12 mouse cellular contexts compared by ENCODE assay signal in the genomic region with DNA sequence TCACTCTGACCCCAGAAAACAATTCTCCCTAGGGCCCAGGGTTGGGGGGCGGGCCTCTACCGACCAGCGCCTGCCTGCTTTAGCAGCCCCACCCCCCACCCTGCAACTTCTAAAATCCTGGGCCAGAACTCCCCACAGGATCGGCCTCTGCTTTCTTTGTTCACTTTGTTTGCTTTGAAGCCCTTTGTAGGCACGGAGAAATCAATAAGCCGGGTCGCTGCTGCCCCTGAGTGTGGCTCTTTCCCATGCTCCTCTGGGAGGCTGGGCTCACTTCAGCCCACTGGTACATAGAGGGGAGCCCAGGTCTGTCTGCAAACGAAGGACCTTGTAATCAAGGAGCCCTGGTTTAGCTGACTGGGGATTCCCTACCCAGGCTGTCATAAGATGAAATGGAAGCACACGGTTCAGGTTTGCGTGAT. TPM values are rescaled to one million over a fixed set of nuclear protein-coding genes. Genes with fewer than 3 reads are reported as not detected.
DNase-seq lines count a peak whose midpoint lies in the region; ATAC-seq lines count a peak whose summit lies in the region.
"Had no signal": no experiment of that assay in that cellular context is flagged by ENCODE, and none has a peak within 500 bp of the region (broad histone marks: within the 10 kb centered on the region; RNA-seq: fewer than 3 reads in every experiment).

No protein-coding gene starts in this region.

- no peaks in the 10 kb centered on the region for H3K27me3 ChIP-seq in heart, embryonic 14.5 days (ENCODE audit: control insufficient read depth, insufficient read depth, low read length)
- no peaks in the 10 kb centered on the region for H3K27me3 ChIP-seq in forebrain, embryonic 13.5 days
- 0 out of 2 replicates have a peak, but pooled peaks cover 6% of the 10 kb centered on the region for H3K27me3 ChIP-seq in liver, embryonic 12.5 days (replicated peaks)
- no peaks in the 10 kb centered on the region for H3K27me3 ChIP-seq in neural tube, embryonic 15.5 days (replicated peaks)
- H3K27me3 ChIP-seq: embryonic facial prominence, embryonic 15.5 days had no signal

- peaks cover 0 to 4% of the 10 kb centered on the region in 2 experiments; a peak in 1 of 4 replicates for H3K4me1 ChIP-seq in heart, embryonic 14.5 days (ENCODE audit: control insufficient read depth in 2 of 2, insufficient read depth in 2 of 2, low read length in 2 of 2)
- peaks cover 13% of the 10 kb centered on the region for H3K4me1 ChIP-seq in forebrain, embryonic 13.5 days
- peaks cover 9% of the 10 kb centered on the region for H3K4me1 ChIP-seq in liver, embryonic 12.5 days
- H3K4me1 ChIP-seq in neural tube, embryonic 15.5 days: peaks cover 15% of the 10 kb centered on the region

- ATAC-seq in heart, embryonic 14.5 days (ENCODE audit: insufficient number of reproducible peaks, insufficient read depth, low FRiP score, low read depth): no peak
- ATAC-seq in forebrain, embryonic 13.5 days: peak; percentile 25; the same call in 1 of the 2 replicates
- ATAC-seq in liver, embryonic 12.5 days: peak; percentile 65
- peak; percentile 48 for ATAC-seq in neural tube, embryonic 15.5 days (ENCODE audit: low FRiP score)
- no peak for ATAC-seq in CD4-positive, CD25-positive, alpha-beta regulatory T cell, adult 4 months

- WGBS in heart, embryonic 14.5 days: 21% methylated on average over 10 of the region's 10 CpGs
- WGBS in forebrain, embryonic 13.5 days: 5% methylated on average over 10 of the region's 10 CpGs
- WGBS in liver, embryonic 12.5 days (ENCODE audit: insufficient replicate concordance): 33% methylated on average over 10 of the region's 10 CpGs
- 5% methylated on average over 10 of the region's 10 CpGs for WGBS in neural tube, embryonic 15.5 days

- peak overlapping the region; percentile 29; the same call in 1 of the 2 replicates for H3K4me2 ChIP-seq in heart, embryonic 14.5 days (ENCODE audit: low read length)
- peak overlapping the region; percentile 30 for H3K4me2 ChIP-seq in forebrain, embryonic 13.5 days
- no peak overlapping the region for H3K4me2 ChIP-seq in liver, embryonic 12.5 days
- H3K4me2 ChIP-seq in neural tube, embryonic 15.5 days: peak overlapping the region; percentile 37
- H3K4me2 ChIP-seq: embryonic facial prominence, embryonic 15.5 days had no signal

- H3K36me3 ChIP-seq in heart, embryonic 14.5 days (ENCODE audit: control insufficient read depth, insufficient read depth, low read length): no peaks in the 10 kb centered on the region
- no peaks in the 10 kb centered on the region for H3K36me3 ChIP-seq in forebrain, embryonic 13.5 days (ENCODE audit: poor library complexity, severe bottlenecking)
- H3K36me3 ChIP-seq in liver, embryonic 12.5 days: no peaks in the 10 kb centered on the region
- no peaks in the 10 kb centered on the region for H3K36me3 ChIP-seq in neural tube, embryonic 15.5 days
- H3K36me3 ChIP-seq: embryonic facial prominence, embryonic 15.5 days had no signal

- H3K9me3 ChIP-seq in heart, embryonic 14.5 days (ENCODE audit: control insufficient read depth, low read length): no peaks in the 10 kb centered on the region
- H3K9me3 ChIP-seq in forebrain, embryonic 13.5 days (replicated peaks): no peaks in the 10 kb centered on the region
- H3K9me3 ChIP-seq in liver, embryonic 12.5 days (replicated peaks): no peaks in the 10 kb centered on the region
- H3K9me3 ChIP-seq in neural tube, embryonic 15.5 days (replicated peaks): no peaks in the 10 kb centered on the region
- H3K9me3 ChIP-seq: embryonic facial prominence, embryonic 15.5 days had no signal

- no peak overlapping the region for H3K4me3 ChIP-seq in heart, embryonic 14.5 days (ENCODE audit: control insufficient read depth in 1 of 2, insufficient read depth in 1 of 2, low read depth in 1 of 2, low read length in 2 of 2)
- no peak overlapping the region for H3K4me3 ChIP-seq in forebrain, embryonic 13.5 days
- H3K4me3 ChIP-seq in liver, embryonic 12.5 days: no peak overlapping the region
- no peak overlapping the region for H3K4me3 ChIP-seq in neural tube, embryonic 15.5 days (replicated peaks)
- H3K4me3 ChIP-seq: embryonic facial prominence, embryonic 15.5 days had no signal

- H3K9ac ChIP-seq in heart, embryonic 14.5 days (ENCODE audit: low read length): 0 out of 2 replicates have a peak overlapping the region, but pooled peaks have one; percentile 5
- no peak overlapping the region for H3K9ac ChIP-seq in forebrain, embryonic 13.5 days
- H3K9ac ChIP-seq in liver, embryonic 12.5 days: no peak overlapping the region
- H3K9ac ChIP-seq in neural tube, embryonic 15.5 days (replicated peaks): no peak overlapping the region
- H3K9ac ChIP-seq: embryonic facial prominence, embryonic 15.5 days had no signal

- DNase-seq in heart, adult 18-20 months: no peak
- DNase-seq in left cerebral cortex, postnatal 14 days (ENCODE audit: low spot score in 2 of 2): no peak
- DNase-seq in cerebellum, postnatal 36 days: no peak
- DNase-seq: thymus, postnatal 4 days had no signal

- H3K27ac ChIP-seq in heart, embryonic 14.5 days (replicated peaks in 1 of 2; ENCODE audit: control insufficient read depth in 1 of 2, insufficient read depth in 1 of 2, low read depth in 2 of 2, low read length in 2 of 2): no peak overlapping the region
- H3K27ac ChIP-seq in forebrain, embryonic 13.5 days: no peak overlapping the region
- H3K27ac ChIP-seq in liver, embryonic 12.5 days: no peak overlapping the region
- H3K27ac ChIP-seq in neural tube, embryonic 15.5 days (replicated peaks): peak overlapping the region; percentile 69
- H3K27ac ChIP-seq: embryonic facial prominence, embryonic 15.5 days had no signal

- intact Hi-C loops in left cerebral cortex, postnatal 14 days (cut with DNase I): no loop called here

RNA-seq across cellular contexts. Expression of a gene that starts 23.2 kb away (rescaled TPM):
- 9.4 and 9.8 TPM in 2 replicates for polyA plus RNA-seq in heart, embryonic 14.5 days (2014; fragmentation: Nextera tagmentation; extraction: Ambion mirVana)
- total RNA-seq in heart, adult 18-20 months (2021): 1 to 10 TPM; 3.4 to 4.1 TPM
- 8.7 and 8.8 TPM in 2 replicates for polyA plus RNA-seq in forebrain, embryonic 13.5 days (2015; fragmentation: Nextera tagmentation; extraction: Ambion mirVana)
- polyA plus RNA-seq in liver, embryonic 12.5 days (2016; fragmentation: Nextera tagmentation; extraction: Ambion mirVana): 6.4 and 6.6 TPM in 2 replicates
- 22.5 and 24.5 TPM in 2 replicates for polyA plus RNA-seq in neural tube, embryonic 15.5 days (2015; fragmentation: Nextera tagmentation; extraction: Ambion mirVana)
- 1 to 10 TPM; 1.6 to 2.4 TPM for polyA plus RNA-seq in CD4-positive, CD25-positive, alpha-beta regulatory T cell, adult 4 months (2017; shearing (Covaris generic))
- total RNA-seq in left cerebral cortex, postnatal 14 days (2021): 10 to 100 TPM; 71.1 to 85.1 TPM

RNA-seq across cellular contexts. Expression of a gene that starts 33.8 kb away (rescaled TPM):
- polyA plus RNA-seq in heart, embryonic 14.5 days (2014; fragmentation: Nextera tagmentation; extraction: Ambion mirVana): 7.0 and 8.5 TPM in 2 replicates
- total RNA-seq in heart, adult 18-20 months (2021): 1 to 10 TPM; 4.4 to 4.9 TPM
- polyA plus RNA-seq in forebrain, embryonic 13.5 days (2015; fragmentation: Nextera tagmentation; extraction: Ambion mirVana): 10.5 and 11.6 TPM in 2 replicates
- 10.2 and 11.0 TPM in 2 replicates for polyA plus RNA-seq in liver, embryonic 12.5 days (2016; fragmentation: Nextera tagmentation; extraction: Ambion mirVana)
- polyA plus RNA-seq in neural tube, embryonic 15.5 days (2015; fragmentation: Nextera tagmentation; extraction: Ambion mirVana): 9.4 and 10.5 TPM in 2 replicates
- polyA plus RNA-seq in CD4-positive, CD25-positive, alpha-beta regulatory T cell, adult 4 months (2017; shearing (Covaris generic)): 10 to 100 TPM in 1 of 2 experiments, 1 to 10 TPM in 1; 8.1 to 11.0 TPM
- 1 to 10 TPM; 7.4 to 10.0 TPM for total RNA-seq in left cerebral cortex, postnatal 14 days (2021)

RNA-seq across cellular contexts. Expression of a gene that starts 58.6 kb away (rescaled TPM):
- polyA plus RNA-seq in heart, embryonic 14.5 days (2014; fragmentation: Nextera tagmentation; extraction: Ambion mirVana): 0.26 and 0.30 TPM in 2 replicates
- total RNA-seq in heart, adult 18-20 months (2021): under 1 TPM in 1 of 2 experiments, not detected in 1; 0.13 TPM
- not detected in 2 replicates for polyA plus RNA-seq in forebrain, embryonic 13.5 days (2015; fragmentation: Nextera tagmentation; extraction: Ambion mirVana)
- polyA plus RNA-seq in liver, embryonic 12.5 days (2016; fragmentation: Nextera tagmentation; extraction: Ambion mirVana): 0.06 TPM in 2 replicates
- 0.12 and 0.27 TPM in 2 replicates for polyA plus RNA-seq in neural tube, embryonic 15.5 days (2015; fragmentation: Nextera tagmentation; extraction: Ambion mirVana)
- polyA plus RNA-seq in CD4-positive, CD25-positive, alpha-beta regulatory T cell, adult 4 months (2017; shearing (Covaris generic)): not detected
- under 1 TPM; 0.15 to 0.25 TPM for total RNA-seq in left cerebral cortex, postnatal 14 days (2021)
- total RNA-seq: hematopoietic stem cell, adult 5-6 weeks had no signal
- polyA plus RNA-seq: liver, adult 2 months had no signal

Comparison
In these comparisons a context has a peak if more than half of its experiments do, and no peak if none do; other contexts are left out.
1. ATAC-seq: peak in forebrain, embryonic 13.5 days (single experiment), liver, embryonic 12.5 days (single experiment) and neural tube, embryonic 15.5 days (single experiment); none in heart, embryonic 14.5 days (single experiment) and CD4-positive, CD25-positive, alpha-beta regulatory T cell, adult 4 months (single experiment).